Mouse (Mus musculus): ENCODE measurements around the gene Cdh16.
"Not testable (repeated sequence)": the region's sequence is repeated elsewhere in the genome, so short reads cannot be mapped to it uniquely, and the experiment has no call there.

The Cdh16 gene

DNA sequence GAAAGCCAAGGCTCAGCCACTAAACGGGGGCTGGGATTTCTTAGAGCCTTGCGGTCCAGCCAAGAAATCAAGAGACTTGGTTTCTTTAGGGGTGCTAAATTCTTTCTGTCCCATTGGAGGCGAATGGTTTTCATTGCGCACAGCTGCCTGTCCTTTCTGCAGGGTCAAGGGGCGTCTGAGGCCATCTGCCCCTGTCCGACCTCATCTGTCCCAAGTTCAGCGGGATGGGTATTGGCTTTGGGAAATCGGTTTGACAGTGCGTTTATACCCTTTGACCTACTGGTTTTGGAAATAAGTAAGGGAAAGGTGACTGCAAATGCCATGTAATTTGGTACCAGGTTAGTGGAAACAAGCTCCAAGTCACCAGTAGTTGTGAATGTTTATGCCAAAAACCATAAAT lies 32.3 kb downstream of the Cdh16 start:
- in situ Hi-C loops (cut with MboI; ENCODE audit: unreplicated experiment in 2 of 2) = loop anchor here in 1 of 2 experiments (5.0 kb wide), 1 partner anchor 50 kb away; the partner anchor contains the start of gene Ciao2b

DNA sequence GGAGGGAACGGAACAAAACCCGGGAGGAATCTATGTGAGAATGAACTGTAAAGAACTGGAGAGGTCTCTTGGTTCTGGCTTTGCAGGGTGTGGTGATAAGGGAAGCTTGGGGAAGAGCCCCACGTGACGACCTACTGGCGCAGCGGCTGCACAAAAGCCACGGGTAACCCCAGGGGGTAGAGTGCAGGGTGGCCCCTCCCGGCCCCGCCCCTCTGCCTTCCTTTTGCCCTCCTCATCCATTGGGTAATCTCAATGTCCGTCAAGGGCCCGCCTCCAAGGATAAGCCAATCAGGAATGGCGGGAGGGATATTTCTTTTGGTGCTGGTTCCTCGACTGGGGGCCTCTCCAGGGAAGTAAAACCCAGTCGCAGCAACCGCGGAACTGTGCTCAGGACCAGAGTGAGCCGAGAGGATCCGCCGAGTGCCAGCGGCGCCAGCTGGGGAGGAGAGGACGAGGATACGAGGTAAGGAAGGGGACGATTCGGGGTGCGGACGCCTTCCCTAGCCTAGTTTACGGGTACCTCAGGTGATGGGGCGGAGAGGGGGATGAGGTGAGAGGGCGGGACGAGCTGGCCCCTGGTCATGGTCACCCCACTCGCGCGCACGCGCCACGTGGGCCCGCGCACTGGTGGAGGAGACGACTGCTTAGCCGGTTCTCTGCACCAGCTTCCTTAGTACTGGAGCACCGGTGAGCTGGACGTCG lies 32.9 kb downstream of the Cdh16 start, which contains the start of gene Pdp2:
Pdp2 (plus strand) TSS at position 319 of the 702 bp plus-strand sequence.
- in situ Hi-C loops (cut with MboI; ENCODE audit: unreplicated experiment in 2 of 2) = loop anchor here in 1 of 2 experiments (5.0 kb wide), 1 partner anchor 51 kb away; the partner anchor contains the start of gene Ciao2b

DNA sequence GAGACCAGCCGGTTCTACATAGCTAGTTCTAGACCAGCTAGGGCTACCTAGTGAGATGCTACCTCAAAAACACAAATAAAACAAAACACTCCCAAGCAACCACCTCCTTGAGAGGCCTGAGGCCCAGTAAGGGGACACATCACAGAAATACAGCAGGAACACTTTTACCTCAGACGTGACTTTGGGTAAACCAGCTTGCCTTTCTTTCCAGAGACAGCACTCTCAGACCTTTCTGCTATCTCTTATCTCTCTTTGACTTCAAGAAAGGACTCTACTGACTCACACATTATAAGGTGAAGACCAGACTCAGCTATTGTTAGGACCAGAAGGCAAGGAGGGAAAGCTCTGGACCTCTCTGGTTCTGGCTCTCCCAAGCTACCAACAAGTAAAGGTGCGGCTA lies 33.9 kb downstream of the Cdh16 start:
- in situ Hi-C loops (cut with MboI; ENCODE audit: unreplicated experiment in 2 of 2) = loop anchor here in 1 of 2 experiments (5.0 kb wide), 1 partner anchor 52 kb away; the partner anchor contains the start of gene Ciao2b

DNA sequence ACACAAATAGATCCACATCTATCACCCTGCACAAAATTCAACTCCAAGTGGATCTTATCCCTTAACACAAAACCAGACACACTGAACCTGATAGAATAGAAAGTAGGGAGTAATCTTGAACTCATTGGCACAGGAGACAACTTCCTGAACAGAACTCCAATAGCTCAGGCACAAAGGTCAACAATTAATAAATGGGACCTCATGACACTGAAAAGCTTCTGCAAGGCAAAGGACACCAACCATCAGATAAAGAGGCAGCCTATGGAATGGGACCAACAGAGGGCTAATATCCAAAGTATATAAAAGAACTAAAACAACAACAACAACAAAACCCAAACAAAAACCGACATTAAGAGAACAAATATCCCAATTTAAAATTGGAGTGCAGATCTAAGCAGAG lies 39.7 kb downstream of the Cdh16 start:
- in situ Hi-C loops (cut with MboI; ENCODE audit: unreplicated experiment in 2 of 2) = no loop called here

GRCm38 (mm10) chr8:104577606-104578005 lies 46.6 kb downstream of the Cdh16 start:
- in situ Hi-C loops (cut with MboI; ENCODE audit: unreplicated experiment in 2 of 2) = not testable (repeated sequence)

- in situ Hi-C loops (cut with MboI; ENCODE audit: unreplicated experiment in 2 of 2) = no loop called here
Measured at GRCm38 (mm10) chr8:104576820-104577219, 47.4 kb downstream of the Cdh16 start.

DNA sequence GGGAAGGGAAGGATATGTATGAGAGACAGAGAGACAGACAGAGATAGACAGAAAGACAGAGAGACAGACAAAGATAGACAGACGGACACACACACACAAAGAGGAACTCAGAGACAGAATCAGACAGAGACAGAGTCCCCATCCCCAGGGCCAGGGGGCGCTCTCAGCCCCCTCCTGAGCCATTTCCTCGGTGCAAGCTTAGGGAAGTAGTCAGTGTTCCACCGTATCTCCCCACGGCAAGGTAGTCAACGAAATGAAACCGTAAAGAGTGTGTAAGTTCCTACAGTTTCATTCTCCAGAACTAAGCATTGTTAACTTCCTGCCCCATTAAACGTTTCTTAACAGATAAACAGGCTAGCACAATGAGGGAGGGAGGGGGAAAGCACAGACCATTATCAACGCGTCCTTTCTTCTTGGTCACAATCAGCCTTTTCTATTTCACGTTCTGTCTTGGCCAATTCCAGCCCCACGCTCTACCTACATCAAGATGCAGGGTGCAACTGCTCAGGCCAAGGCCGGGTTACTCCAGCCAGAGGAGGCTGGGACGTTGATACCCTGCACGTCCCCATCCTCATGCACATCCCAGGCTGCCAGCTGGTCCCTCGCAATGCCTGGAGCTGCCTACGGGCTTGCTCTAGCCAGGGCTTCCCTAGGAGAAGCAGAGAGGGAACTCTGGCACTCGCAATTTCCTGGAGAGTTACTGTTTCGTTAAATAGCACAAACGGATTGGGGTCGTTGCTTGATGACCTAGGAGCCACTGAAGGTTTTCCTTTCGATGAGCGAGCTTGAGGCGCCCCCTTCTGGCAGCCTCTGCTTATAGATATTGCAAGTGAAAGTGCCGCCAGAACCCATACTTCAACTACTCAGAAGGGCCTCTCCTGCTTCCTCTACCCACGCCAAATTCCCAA lies 53.5 kb downstream of the Cdh16 start:
- in situ Hi-C loops (cut with MboI; ENCODE audit: unreplicated experiment in 2 of 2) = loop anchor here (5.0 kb wide), 2 partner anchors 228 to 428 kb away; no protein-coding TSS in a partner anchor

DNA sequence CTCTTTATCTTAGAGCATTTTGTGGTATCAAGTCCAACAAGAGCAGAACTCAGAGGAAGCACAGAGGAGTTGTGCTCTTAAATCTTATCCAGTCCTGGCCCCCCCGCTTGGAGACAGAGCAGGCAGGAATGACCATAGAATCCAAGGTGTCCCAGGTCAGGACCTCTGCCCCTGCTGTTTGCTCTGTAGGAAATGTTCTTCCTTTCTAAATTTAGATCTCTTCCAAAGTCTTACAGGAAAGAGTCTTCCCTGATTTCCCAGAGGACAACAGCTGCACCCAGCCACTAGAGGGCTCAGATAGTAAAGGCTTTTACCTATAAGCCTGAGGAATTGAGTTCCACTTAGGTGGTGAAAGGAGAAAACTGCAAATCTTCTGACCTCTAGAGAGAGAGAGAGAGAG lies 54.6 kb downstream of the Cdh16 start:
- in situ Hi-C loops (cut with MboI; ENCODE audit: unreplicated experiment in 2 of 2) = loop anchor here in 1 of 2 experiments (10.0 kb wide), 1 partner anchor 125 kb away; the partner anchor contains the start of gene Dync1li2

- in situ Hi-C loops (cut with MboI; ENCODE audit: unreplicated experiment in 2 of 2) = loop anchor here in 1 of 2 experiments (10.0 kb wide), 1 partner anchor 121 kb away; the partner anchor contains the start of gene Dync1li2
Measured at GRCm38 (mm10) chr8:104565457-104565798, 58.8 kb downstream of the Cdh16 start.

GRCm38 (mm10) chr8:104564633-104565456 lies 59.4 kb downstream of the Cdh16 start:
- in situ Hi-C loops (cut with MboI; ENCODE audit: unreplicated experiment in 2 of 2) = loop anchor here in 1 of 2 experiments (10.0 kb wide), 1 partner anchor 120 kb away; the partner anchor contains the start of gene Dync1li2

GRCm38 (mm10) chr8:104560731-104561130 lies 63.5 kb downstream of the Cdh16 start:
- in situ Hi-C loops (cut with MboI; ENCODE audit: unreplicated experiment in 2 of 2) = loop anchor here in 1 of 2 experiments (10.0 kb wide), 1 partner anchor 116 kb away; the partner anchor contains the start of gene Dync1li2

DNA sequence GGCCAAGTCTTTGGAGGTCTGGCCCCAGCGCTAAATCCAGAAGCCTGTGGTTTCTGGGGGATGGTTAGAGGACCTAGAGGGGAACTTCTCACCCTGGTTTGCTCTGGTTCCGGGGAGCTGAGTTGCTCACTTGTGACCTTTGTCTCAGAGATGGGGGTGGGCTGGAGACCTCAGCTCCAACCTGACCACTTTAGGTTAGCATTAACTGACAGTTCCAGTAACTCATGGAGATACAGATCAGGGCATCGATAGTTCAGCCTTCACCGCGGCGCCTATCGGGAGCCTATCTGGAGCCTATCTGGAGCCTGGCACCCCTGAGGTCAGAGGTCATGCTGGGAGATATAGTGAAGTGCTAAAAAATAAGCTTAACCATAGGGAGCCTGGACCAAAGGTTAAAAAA lies 67.0 kb downstream of the Cdh16 start:
- in situ Hi-C loops (cut with MboI; ENCODE audit: unreplicated experiment in 2 of 2) = no loop called here

DNA sequence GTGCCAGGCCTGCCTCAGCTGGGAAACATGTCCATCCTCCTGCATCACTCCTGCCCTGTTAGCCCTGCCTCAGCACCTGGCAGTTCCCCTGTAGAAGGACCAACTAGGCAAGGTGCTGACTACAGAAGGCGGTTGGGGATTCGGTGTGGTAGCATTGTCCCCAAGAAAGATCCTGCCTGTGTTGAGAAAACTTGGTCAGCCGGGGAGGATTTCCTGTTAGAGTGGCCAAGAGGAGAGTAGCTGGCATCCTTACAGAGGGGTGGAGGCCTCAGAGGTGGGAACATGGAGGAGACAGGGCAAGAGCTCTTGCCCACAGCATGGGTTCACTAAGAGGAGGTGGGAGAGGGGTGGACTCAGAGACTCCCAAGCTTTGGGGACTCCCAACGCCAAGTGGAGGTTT lies 69.0 kb downstream of the Cdh16 start:
- in situ Hi-C loops (cut with MboI; ENCODE audit: unreplicated experiment in 2 of 2) = no loop called here

Data from v-Abl transformed pro-B cells (cell line).